Mouse (Mus musculus): ENCODE measurements at regions not wholly inside any gene's neighbourhood (a gene's known extent, or its start where the extent isn't known, plus 50 kb on each side); places are given as distances from the start of the nearest gene placed in this dataset.

- no peak for DNase-seq (ENCODE audit: low read depth, low spot score)
- H3K4me1 ChIP-seq (ENCODE audit: control insufficient read depth in 1 of 2, insufficient read depth in 2 of 2, low read length in 2 of 2) = no peaks in the 10 kb centered on the region
- H3K9me3 ChIP-seq (replicated peaks; ENCODE audit: insufficient read depth, low read length) = no peaks in the 10 kb centered on the region
- no peak overlapping the region for H3K4me3 ChIP-seq (ENCODE audit: control insufficient read depth in 1 of 2, insufficient read depth in 1 of 2, low read depth in 2 of 2, low read length in 2 of 2)
- TF ChIP-seq CHD2 (IDR thresholded peaks at IDR 0.05; ENCODE audit: low read length) (no peak), ZKSCAN1 (IDR thresholded peaks at IDR 0.05; ENCODE audit: low read depth, low read length) (no peak), KAT2A (conservative IDR thresholded peaks at IDR 0.05; ENCODE audit: low read depth, low read length) (no peak), GABPA (IDR thresholded peaks at IDR 0.05; ENCODE audit: low read depth, low read length) (no peak)
- H3K36me3 ChIP-seq (ENCODE audit: control insufficient read depth in 1 of 2, insufficient read depth in 2 of 2, low read length in 2 of 2) = no peaks in the 10 kb centered on the region
- no peak overlapping the region for H3K9ac ChIP-seq (ENCODE audit: control insufficient read depth, low read depth, low read length, poor library complexity, severe bottlenecking)
- no peaks in the 10 kb centered on the region for H3K79me2 ChIP-seq (ENCODE audit: control insufficient read depth, insufficient read depth, low read length, poor library complexity)
- peaks cover 2 to 4% of the 10 kb centered on the region in 2 experiments; a peak in 3 of 4 replicates for H3K27me3 ChIP-seq (ENCODE audit: control insufficient read depth in 1 of 2, insufficient read depth in 2 of 2, low read length in 2 of 2)
- H3K27ac ChIP-seq (ENCODE audit: control insufficient read depth, low read depth, low read length) = no peak overlapping the region
Measured at GRCm38 (mm10) chr2:75244311-75245033, 414.6 kb upstream of the Hnrnpa3 start.

DNA sequence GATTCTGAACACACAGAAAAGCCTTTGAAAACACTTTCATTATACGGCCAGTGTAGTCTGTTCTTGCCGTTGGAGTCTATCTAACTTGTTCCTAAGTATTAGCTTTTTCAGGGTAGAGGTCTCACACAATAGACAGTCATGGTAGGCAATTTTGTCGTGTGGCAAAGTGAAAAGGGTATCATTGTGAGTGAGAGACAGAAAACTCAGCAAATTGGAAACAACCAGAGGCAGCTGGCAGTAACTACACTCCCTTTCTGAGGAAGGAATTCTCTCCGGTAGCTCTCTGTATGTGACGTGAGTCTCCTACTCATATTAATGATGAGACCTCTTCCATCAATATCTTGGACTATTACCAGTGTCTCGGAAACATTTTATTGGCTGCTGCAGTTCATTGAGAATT, 413.8 kb upstream of the Hnrnpa3 start:
- no peak overlapping the region for H3K4me3 ChIP-seq (ENCODE audit: control insufficient read depth in 1 of 2, insufficient read depth in 1 of 2, low read depth in 2 of 2, low read length in 2 of 2)
- no peaks in the 10 kb centered on the region for H3K9me3 ChIP-seq (replicated peaks; ENCODE audit: insufficient read depth, low read length)
- TF ChIP-seq RAD21 (IDR thresholded peaks at IDR 0.05; ENCODE audit: low read depth, low read length) (no peak), MAZ (IDR thresholded peaks at IDR 0.05; ENCODE audit: low read depth, low read length) (no peak)
- no peaks in the 10 kb centered on the region for H3K4me1 ChIP-seq (ENCODE audit: control insufficient read depth in 1 of 2, insufficient read depth in 2 of 2, low read length in 2 of 2)
- peaks cover 2% of the 10 kb centered on the region in 2 experiments; a peak in 3 of 4 replicates for H3K27me3 ChIP-seq (ENCODE audit: control insufficient read depth in 1 of 2, insufficient read depth in 2 of 2, low read length in 2 of 2)
- no peak overlapping the region for H3K9ac ChIP-seq (ENCODE audit: control insufficient read depth, low read depth, low read length, poor library complexity, severe bottlenecking)
- no peak overlapping the region for H3K27ac ChIP-seq (ENCODE audit: control insufficient read depth, low read depth, low read length)
- H3K79me2 ChIP-seq (ENCODE audit: control insufficient read depth, insufficient read depth, low read length, poor library complexity) = no peaks in the 10 kb centered on the region
- H3K36me3 ChIP-seq (ENCODE audit: control insufficient read depth in 1 of 2, insufficient read depth in 2 of 2, low read length in 2 of 2) = no peaks in the 10 kb centered on the region
- DNase-seq (ENCODE audit: low read depth, low spot score) = no peak

GRCm38 (mm10) chr2:75245662-75246061, 413.4 kb upstream of the Hnrnpa3 start:
- Histone ChIP-seq H3K36me3 (ENCODE audit: control insufficient read depth in 1 of 2, insufficient read depth in 2 of 2, low read length in 2 of 2) (no peaks in the 10 kb centered on the region), H3K9me3 (replicated peaks; ENCODE audit: insufficient read depth, low read length) (no peaks in the 10 kb centered on the region), H3K79me2 (ENCODE audit: control insufficient read depth, insufficient read depth, low read length, poor library complexity) (no peaks in the 10 kb centered on the region), H3K4me1 (ENCODE audit: control insufficient read depth in 1 of 2, insufficient read depth in 2 of 2, low read length in 2 of 2) (no peaks in the 10 kb centered on the region), H3K27ac (ENCODE audit: control insufficient read depth, low read depth, low read length) (no peak overlapping the region), H3K27me3 (ENCODE audit: control insufficient read depth in 1 of 2, insufficient read depth in 2 of 2, low read length in 2 of 2) (no peaks in the 10 kb centered on the region), H3K4me3 (ENCODE audit: control insufficient read depth in 1 of 2, insufficient read depth in 1 of 2, low read depth in 2 of 2, low read length in 2 of 2) (no peak overlapping the region), H3K9ac (ENCODE audit: control insufficient read depth, low read depth, low read length, poor library complexity, severe bottlenecking) (no peak overlapping the region)
- no peak for TF ChIP-seq POLR2AphosphoS2 (IDR thresholded peaks at IDR 0.05; ENCODE audit: low read length)
- no peak for TF ChIP-seq NRF1 (IDR thresholded peaks at IDR 0.05; ENCODE audit: insufficient read depth, low read depth, low read length, poor library complexity, severe bottlenecking)
- TF ChIP-seq JUND (IDR thresholded peaks at IDR 0.05; ENCODE audit: low read depth, low read length) = no peak
- no peak for TF ChIP-seq RAD21 (IDR thresholded peaks at IDR 0.05; ENCODE audit: low read depth, low read length)
- no peak for TF ChIP-seq ZKSCAN1 (IDR thresholded peaks at IDR 0.05; ENCODE audit: low read depth, low read length)
- TF ChIP-seq KAT2A (conservative IDR thresholded peaks at IDR 0.05; ENCODE audit: low read depth, low read length) = no peak
- no peak for TF ChIP-seq MAX (IDR thresholded peaks at IDR 0.05; ENCODE audit: low read length)
- no peak for TF ChIP-seq TAL1 (IDR thresholded peaks at IDR 0.05; ENCODE audit: low read length)
- TF ChIP-seq HCFC1 (IDR thresholded peaks at IDR 0.05; ENCODE audit: low read depth, low read length) = no peak
- TF ChIP-seq UBTF (IDR thresholded peaks at IDR 0.05; ENCODE audit: borderline replicate concordance, insufficient read depth, low read depth, low read length) = no peak
- no peak for DNase-seq (ENCODE audit: low read depth, low spot score)

Measured in MEL (cell line).